Mouse (Mus musculus): Measurements from ENCODE around the gene Bcr. TPM values are rescaled to one million over a fixed set of nuclear protein-coding genes. Genes with fewer than 3 reads are reported as not detected.

Gene Bcr
- total RNA-seq, 2 experiments from 2014 or later: 5.0 to 6.0 TPM

DNA sequence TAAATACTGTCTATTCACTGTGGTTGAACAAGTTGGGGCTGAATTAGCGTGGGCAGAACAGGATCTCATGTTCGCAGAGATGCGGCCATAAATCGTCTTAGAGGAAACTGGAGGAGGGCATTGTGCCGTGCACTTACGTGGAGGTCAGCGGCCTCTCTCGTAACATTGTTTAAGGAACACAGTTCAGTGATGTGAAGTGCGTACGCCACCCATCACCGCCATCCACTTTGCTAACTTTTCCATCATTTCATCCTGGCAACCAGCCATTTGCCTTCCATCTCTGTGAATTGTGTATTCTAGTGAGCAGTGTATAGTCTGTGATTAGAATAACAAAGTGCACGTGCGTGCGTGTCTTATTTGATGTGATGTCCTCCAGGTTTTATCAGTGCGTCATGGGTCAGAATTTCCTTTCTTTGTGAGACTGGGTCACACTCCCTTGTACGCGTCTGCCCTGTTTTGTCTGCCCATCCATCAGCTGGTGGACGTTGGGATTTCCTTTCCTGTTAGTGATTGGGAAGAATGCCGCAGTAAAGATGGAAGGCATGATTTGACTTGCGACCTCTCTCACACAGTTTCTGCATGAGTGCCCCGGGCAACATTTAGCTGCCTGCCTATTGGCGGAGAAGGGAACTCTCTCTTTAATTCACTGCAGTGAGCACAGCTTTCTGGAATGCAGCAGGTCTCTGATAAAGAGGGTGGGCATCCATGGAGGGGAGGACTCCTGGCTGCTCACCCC lies 33.0 kb downstream of the Bcr start:
- DNase-seq (ENCODE audit: low spot score): no peak

DNA sequence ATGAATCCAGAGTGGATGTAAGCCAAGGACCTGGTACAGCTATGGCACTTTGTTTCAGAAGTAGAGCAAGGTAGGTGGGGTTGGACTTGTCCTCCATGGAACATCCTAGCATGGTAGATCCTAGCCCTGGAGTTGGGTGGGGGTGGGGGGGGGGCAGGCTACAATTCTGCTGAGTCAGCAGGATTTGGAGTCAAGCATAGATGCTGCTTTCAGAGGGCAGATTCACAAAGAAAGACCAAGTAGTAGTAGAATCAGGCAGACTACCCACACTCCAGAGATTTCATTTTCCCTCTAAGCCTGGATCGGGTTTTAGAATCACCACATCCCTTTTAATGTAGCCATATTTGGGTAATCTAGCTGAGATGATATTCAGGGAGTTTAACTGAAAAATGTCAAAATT lies 33.9 kb downstream of the Bcr start:
- no peak for DNase-seq (ENCODE audit: low spot score)

DNA sequence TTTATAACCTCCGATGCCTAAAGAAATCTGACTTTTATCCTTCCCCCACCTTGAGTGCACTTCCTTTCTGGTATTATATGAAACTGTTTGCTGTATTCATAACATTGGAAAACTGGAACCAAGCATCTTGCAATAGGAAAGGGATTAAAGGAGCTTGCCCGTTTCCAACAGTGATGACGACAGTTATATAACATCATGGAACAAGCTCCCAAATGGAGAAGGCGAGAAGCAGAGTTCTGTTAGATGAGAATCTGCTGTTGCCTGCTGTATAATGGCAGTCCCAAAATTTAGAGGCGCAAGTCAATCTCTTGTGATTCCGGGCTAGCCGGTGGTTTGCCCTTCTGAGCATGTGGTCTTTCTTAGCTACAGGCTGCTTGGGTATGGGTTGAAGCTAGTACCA lies 34.8 kb downstream of the Bcr start:
- DNase-seq (ENCODE audit: low spot score): no peak

DNA sequence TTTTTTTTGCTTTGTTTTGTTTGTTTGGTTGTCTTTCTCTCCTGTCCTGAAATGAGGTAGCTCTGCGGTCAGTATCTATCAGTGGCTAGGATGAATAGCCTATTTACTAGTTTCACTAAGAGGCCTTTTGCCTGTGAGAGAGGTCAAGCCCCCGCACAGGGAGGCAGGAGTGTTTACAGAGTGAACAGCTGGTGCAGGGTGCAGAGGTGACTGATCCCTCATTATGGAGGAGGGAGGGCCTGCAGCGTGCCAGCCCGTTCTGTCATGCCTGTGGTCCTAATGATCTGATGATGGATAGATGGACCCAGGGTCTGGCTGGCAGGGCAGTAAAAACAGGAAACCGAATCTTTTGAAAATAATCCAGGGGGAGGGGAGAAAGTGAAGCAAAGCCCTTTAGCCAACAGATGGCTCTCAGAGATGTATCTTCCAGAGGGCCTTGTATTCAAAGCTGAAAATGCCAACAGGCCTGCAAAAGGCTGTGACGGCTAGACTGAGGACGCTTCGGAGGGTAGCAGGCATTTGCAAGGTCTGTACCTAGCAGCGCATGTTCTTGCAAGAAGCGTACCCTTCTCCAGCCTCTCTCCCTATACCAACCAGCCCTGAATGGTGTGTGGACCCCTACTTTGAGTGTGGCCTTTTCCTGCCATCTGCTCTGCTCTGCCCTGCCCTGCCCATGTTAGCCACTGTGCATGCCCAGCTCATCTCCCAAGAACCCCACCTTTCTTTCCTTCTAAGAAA lies 38.2 kb downstream of the Bcr start:
- no peak for DNase-seq (ENCODE audit: low spot score)

DNA sequence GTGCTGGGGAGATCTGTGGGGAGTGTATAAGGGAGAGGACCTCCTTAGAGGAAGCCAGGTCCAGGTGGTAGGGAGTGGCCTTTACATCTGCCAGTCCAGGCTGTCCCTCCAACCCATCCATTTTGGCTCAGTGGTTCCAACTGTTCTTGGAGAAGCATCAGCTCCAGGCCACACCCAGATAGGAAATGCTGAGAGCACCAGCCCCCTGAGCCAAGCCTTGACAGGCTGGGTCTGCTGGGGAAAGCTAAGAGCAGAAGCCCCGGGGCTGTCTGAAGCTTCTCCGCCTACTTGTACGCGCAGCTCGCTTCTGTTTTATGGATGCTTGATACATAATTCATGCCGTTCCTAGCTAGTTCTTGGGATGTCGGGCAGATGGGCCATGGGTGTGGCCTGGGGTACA lies 39.9 kb downstream of the Bcr start:
- no peak for DNase-seq (ENCODE audit: low spot score)

DNA sequence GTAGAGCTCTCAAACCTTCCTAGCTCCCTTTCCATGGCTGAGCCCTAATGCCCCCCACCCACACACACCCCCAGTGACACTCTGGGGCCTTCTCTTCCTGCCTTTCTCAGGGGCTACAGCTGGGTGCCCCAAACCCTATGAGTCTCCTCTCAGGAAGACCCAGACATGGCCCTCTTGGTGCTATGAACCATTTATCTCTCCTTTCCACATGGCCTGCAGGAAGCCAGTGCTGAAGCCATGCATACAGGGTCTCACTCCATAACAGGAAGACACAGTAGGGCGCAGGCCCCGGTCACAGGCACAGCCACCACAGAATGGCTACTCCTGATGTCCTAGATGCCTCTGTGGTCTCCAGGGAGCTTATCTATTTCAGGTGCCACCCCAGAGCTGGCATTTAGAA lies 43.1 kb downstream of the Bcr start:
- no peak for DNase-seq (ENCODE audit: low spot score)

DNA sequence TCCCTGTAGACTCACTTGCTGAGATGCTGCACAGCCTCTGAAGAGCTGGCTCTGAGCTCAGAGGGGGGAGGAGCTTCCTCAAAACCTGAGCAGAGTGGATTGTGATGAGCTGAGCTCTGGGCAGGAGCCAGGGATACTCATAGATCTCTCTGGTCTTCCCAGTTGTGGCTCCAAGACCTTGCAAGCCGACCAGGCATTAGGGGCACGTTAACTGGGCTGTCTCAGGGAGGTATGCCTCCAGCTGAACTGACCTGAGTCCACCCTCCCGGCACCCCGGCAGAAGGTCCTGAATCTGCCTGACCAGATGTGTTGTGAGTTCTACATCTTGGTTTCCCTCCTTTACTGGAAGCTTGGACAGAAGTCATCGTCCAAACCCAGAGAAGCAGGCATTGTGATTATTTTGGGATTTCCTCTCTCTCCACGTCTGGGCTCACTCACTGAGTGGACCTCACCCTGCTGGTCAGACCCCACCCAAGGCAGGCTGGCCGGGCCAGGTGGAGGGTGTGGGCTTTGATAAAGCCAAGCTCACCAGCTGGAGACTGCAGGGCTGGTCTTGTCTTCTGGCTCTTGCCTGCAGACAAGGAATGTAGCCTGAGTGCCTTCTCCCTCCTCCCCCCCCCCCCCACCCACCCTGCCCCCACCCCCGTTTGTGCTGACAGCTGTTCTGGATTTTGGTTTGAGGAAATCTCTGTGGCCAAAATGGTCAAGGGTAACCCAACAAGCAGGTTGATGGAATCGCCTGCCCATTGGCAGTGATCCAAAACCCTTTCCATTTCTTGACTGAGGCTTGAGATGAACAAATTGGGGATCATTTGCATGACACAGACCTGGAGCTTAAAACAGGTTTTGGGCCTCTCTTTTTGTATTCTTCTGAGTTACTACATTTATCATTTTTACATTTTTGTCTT lies 44.1 kb downstream of the Bcr start:
- DNase-seq (ENCODE audit: low spot score): peak; percentile 40

DNA sequence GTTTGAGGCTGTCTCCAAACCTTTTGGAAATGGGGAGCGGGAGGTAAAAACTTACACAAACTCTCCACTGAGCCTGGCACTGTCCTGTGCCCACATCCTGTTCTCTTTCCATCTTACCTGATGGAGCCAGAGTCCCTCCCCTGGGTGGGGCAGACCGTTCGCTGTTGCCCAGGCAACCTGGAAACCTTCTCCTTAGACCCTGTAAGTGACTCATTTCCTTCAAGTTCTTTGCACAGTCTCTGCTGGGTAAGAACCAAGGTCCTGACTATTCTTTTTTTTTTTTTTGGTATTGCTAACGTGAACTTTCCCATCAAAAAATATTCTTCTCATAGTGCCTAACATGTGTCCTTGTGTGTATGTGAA lies 44.7 kb downstream of the Bcr start:
- DNase-seq (ENCODE audit: low spot score): peak; percentile 34

DNA sequence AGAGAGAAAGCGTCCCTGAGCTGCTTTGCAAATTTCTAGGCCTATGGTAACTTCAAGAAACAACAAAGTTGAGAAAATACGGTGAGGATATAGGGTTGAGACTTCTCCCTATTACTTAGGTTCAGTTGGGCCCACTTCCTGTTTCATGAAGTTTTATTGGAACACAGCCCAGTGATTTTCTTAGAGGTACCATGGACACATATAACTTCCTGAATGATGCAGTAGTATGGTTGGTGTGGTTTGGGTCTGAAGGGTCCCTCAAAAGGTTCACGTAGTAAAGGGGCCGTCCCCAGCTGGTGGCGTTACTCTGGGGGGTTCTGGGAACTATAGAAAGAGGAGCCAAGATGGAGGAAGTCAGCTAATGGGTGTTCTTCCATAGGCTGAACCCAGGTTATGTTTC lies 45.3 kb downstream of the Bcr start:
- no peak for DNase-seq (ENCODE audit: low spot score)

DNA sequence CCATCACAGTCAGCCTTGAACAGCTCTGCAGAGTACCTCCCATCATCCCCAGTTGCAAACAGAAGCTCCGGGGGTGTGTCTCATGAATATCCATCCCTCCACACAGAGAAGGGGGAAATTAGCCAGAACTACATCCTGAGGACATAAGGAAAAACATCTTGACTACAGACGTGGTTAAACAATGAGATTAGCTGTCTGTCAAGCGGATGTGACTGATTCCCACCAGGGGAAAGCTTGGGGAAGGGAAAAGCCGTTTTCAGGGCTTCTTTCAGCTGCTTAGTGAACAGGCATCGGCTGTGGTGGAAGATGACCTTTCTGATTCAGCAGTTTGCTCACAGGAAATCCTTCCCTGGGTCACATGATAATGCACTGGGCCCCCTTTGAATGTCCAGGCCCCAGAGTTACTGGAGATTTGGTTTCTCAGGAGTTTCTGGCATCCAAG lies 46.6 kb downstream of the Bcr start:
- DNase-seq (ENCODE audit: low spot score): no peak

DNA sequence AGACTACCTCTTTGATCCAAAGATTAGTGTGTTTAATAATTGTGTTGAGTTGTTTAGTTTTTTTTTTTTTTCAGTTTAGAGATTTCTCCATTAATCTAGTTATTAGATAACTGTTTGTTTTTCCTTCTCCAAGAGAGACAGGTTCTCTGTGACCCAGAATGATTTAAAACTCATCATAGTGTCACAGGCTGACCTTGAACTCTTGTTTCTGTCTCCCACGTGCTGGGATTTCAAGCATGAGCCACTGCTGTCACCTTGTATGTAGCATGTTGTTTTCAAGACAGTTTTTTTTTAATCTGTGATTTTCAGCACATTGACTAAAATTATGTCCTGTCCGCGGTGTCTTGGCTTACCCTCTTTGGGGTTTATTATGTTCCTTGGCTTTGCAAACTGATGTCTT lies 47.7 kb downstream of the Bcr start:
- no peak for DNase-seq (ENCODE audit: low spot score)

DNA sequence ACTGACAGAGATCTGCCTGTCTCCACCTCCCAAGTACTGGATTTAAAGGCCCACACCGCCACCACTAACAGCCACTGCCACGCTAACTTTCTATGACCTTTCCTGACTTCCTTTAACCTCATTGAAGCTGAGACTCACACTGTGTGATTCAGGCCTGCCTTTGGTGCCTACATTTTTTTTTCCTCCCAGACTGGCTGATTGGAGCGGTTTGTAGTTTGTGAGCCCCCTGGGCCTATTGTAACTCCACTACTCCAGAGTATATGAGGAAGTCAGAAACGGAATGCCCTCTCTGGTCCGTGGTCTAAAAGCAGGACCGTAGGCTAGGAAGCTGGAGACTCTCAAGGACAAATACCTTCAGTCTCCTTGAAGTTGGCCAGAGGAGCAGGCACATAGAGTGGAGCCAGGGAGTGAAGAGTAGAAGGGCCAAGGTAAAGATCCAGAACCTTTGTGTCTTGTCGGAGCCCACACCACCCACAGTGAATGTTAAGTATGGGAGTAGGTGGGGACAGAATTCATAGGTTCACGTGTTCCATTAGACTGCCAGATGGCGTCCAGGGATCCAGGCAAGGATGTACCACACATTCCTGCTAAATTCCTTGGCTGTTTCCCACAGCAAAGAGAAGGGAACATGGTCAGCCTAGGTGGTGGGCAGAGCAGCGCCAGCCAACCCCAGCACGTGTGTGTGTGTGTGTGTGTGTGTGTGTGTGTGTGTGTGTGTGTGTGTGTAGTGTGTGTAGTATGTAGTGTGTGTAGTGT lies 51.2 kb downstream of the Bcr start:
- no peak for DNase-seq (ENCODE audit: low spot score)

DNA sequence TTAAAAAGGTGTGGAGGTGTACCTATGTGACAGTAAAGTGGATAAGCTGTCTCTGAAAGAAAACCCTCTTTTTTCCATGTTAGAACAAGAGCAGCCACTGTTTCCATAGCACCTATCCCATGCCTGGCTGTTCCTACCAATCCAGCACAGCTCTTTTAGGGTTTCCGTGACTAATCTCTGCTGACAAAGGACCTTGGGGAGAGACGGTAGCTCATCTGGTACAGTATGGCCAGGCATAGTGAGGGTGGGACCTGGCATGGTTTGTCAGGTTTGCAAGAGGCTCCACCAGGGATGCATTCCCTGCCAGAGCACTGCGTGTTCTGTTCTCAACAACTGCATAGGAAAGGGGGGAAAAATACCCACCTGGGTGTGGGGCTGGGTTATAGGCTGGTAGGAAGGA lies 52.0 kb downstream of the Bcr start:
- DNase-seq (ENCODE audit: low spot score): no peak

DNA sequence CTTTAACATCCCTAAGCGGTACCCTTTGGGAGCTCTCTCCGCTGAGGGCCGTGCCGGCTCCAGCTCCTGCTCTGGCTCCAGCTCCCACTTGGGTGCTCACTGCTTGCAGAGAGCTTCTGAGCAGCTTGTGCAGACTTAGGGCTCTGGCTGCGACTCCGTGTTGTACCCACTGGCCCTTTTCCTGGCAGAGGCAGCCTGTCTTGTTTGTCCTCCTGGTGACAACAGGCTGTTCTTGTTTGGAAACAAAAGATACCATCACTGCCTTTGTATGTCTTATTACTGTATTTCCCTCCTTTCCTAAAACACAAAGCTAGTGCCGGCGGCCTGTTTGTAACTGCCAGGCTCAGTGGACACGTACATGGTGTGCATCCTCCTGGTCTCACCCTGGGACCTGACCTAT lies 53.2 kb downstream of the Bcr start:
- no peak for DNase-seq (ENCODE audit: low spot score)

DNA sequence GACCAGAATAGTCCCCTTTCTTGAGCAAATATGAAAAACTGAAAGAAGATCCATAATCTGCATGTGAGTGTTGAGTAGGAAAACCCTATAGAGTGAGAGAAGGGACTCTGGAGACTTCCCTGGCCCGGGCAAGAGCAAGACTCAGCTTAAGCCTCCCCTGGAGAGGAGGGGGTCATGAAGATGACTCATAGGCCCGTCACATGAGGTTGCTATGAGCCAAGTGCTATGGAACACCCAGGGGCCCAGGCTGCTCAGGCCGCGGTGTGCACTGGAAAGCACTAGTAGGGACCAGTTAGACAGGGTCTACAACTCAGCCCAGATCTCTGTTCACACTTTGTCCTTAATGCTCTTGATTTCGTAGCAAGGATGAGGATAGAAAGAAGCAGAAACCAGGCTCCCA lies 54.8 kb downstream of the Bcr start:
- DNase-seq (ENCODE audit: low spot score): no peak

DNA sequence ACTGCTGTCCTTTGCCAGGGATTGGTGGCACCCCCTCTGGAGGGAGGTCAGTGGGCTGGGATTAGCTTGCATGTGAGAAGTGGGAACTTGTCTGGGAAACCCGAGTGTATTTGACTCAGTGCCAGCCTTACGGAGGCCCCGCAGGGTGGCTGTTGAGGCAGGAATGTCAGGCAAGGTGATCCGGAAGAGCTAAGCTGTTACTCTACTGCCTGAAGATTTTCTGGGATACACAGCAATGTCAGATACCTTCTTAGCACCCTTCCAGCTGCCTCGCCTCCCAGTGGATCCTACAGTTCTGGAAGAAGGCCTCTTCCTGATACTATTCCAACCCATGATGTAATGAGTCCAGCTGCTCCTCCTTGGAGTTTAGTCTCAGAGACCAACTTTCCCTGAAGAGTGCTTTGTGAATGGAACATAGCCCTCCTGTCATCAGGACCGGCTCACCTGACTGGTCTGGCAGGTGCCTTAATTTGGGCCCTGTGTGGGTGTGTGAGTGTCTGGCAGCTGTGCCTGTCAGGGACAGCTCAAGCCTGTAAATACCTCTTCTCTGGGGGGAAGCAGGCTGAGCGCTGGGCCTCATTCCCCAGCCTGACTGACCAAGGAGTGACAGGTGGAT lies 56.6 kb downstream of the Bcr start:
- peak; percentile 65 for DNase-seq (ENCODE audit: low spot score)

DNA sequence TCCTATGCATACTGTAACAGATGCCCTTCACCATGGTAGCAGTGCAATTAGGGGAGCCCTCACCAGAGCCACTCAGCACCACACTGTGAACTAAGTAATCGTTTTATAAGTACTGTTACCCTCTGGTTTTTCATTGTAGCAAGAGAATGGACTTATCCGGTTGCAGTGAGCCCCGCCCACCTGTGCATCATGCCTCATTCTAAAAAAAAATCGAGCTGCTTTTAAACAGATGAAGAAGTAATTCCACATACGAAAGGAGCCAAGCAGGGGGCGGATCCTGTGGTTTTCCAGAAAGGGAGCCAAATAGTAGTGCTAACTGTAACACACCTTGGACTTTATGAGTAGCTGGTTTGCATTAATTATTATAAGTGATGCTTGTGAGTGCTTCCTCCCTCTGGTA lies 58.1 kb downstream of the Bcr start:
- DNase-seq (ENCODE audit: low spot score): no peak

DNA sequence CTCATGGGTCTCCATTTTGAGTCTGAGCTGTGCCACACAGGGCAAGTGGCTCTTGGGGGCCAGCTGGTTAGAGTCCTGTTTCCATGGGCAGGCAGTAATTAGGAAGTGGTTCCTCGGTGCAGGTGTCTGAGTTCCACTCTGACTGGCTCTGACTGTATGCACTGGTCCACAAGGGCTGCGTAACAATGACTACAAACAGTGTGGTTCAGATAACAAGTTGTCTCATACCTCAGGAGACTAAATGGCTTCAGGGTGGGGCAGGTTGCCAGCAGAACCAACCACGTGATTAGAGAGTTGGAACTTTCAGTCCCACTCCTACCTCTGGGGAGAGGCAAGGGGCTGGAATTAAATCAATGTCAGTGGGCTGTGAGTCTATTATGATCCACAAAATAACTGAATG lies 59.0 kb downstream of the Bcr start:
- DNase-seq (ENCODE audit: low spot score): peak; percentile 60

DNA sequence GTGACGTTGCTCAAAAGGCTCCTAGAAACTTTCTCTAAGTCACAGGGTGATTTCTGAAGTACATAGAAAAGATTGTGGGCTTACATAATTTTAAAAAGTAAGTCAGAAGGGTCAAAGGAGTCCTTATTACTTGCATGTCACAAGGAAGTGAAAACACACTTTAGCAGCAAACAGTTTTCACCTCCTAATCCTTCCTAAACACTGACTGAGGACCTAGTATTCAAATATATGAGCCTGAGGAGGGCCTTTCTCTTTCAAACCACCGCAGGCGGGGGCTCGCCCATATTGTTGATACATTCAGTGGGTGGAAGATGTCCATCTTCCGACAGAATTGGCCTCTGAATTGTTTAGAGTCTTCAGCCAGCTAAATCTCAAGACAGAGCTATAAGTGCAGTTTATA lies 59.8 kb downstream of the Bcr start:
- no peak for DNase-seq (ENCODE audit: low spot score)

DNA sequence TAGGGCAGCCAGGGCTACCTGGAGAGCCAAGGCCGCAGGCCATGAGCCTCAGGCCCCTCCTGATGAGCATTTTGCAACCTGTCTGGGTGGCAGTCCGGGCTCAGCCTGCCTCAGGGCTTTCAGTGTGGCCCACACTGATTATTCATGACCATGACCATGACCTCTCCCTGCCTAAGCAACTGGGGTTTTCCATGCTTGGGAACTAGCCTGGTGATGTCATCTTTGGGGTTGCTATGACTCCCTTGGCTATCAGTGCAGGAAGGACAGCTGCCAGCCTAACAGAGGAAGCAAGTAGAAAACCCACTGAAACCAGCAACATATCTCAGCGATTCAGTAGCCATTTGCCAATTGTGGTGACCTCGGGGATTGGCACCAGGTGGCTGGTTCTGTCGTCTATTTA lies 60.6 kb downstream of the Bcr start:
- peak; percentile 74 for DNase-seq (ENCODE audit: low spot score)

DNA sequence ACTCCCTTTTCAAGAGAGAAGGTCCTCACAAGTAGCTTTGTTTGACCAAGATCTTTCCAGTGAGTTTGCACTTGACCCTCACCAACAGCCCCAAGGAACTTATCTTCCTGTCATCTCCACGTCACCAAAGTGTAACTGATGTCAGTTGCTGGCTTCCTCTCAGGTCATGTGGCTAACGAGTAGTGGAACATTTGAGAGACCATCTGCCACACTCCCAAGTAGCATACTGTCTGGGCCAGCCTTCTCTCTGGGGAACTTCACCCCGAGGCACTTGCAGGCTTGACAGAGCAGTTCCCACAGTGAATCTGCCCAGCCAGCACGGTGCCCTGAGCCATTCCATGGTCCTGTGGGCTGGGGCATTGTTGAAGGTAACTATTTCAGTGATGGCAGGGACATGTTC lies 65.2 kb downstream of the Bcr start:
- DNase-seq (ENCODE audit: low spot score): no peak
